Mouse (Mus musculus) megakaryocyte-erythroid progenitor cell, adult 5 weeks (primary cell): Measurements from ENCODE around the gene Tcp11l1. TPM values are rescaled to one million over a fixed set of nuclear protein-coding genes. Genes with fewer than 3 reads are reported as not detected.

ENCODE experiments used
- polyA plus RNA-seq: library from polyadenylated mRNA; stranded (reverse); fragments of >175 nt; gene quantifications from 2 replicates; pipeline ENCODE4 v1.2.3, GENCODE M21; 2012

Tcp11l1 gene
- polyA plus RNA-seq, result 9.6 and 11.1 TPM in 2 replicates

DNA sequence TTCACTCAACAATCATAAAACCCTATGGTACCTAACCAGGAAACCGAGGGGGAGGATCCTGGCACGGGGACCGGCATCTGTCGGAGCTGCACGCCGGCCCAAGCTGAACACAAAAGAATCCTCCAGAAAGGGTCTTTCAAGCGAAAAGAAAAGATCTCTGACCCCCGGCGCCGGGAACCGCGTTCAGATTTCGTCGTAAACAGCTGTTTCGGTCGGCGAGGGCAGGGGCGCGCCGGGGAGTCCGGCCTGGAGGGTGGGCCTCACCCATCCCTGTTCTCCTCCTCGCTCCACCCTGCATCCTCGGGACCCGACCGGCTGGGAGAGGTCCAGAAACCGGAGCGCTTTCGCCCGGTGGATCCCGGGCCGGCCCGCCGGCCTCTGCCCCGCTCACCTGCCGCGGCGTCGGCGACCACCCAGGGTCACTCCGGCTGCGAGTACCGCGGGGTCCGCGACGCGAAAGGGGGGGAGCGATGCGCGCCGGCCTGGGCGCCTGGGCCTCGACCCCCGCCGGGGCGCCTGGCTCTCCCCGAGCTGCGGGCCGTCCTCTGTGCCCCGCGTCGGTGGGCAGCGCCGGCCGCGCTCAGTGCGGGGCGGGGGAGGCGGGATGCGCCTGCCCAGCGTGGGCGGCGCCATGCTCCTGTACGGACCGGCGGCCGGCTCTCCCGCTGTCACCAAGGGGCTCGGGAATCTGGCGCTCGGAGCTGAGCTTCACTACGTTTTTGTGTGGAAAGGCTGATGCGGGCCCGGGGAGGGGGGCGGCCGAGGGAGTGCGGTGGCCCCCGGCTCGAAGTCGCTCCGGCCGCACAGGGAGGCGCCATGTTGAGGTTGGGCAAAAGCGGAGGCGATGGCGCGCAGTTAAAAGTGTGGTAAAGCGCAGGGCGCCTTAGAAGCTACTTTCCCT, at the start of gene Tcp11l1:
TSS of gene Tcp11l1 (minus strand) at position 585 of the 901 bp plus-strand sequence.

DNA sequence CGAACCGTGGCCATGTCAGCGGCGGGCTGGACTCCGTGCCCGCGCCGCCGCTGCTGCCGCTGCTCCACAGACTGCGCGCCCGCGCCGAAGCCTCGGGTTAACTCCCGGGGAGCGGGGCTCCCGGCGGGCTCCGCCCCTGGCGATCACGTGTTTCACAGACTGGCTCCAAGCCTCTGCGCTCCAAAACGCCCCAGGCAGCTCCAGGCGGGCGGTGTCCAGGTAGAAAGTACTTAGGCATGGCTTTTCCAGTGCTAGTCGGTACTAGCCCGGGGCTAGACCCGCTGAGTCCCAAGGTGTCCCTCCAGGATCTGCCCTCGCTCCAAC, 30.7 kb upstream of the Tcp11l1 start, which contains the start of gene Depdc7:
TSS of gene Depdc7 (minus strand) at position 138 of the 324 bp plus-strand sequence.

DNA sequence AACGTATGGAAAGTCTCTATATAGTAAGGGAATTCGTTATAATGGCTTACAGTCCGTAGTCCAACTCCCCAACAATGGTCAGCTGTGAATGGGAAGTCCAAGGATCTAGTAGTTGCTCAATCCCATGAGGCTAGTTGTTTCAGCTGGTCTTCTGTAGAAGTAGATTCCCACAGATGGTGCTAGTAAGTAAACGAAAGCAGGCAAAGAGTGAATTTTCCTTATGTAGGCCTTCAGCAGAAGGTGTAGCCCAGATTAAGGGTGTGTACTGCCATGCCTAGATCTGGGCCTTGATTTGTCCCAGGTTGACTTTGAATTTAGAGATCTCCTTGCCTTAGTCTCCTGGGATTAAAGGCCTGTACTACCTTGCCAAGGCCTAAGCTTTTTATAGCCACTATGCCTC, 4.3 kb upstream of the Tcp11l1 start, which contains the start of gene Pin1rt1:
TSS of gene Pin1rt1 (minus strand) at position 101 of the 400 bp plus-strand sequence.

Other genes with a start within 250 kb of the Tcp11l1 start
- 8.2 and 10.7 TPM in 2 replicates for gene Hipk3, start 217.7 kb downstream of the Tcp11l1 start, polyA plus RNA-seq
- 4.3 and 4.7 TPM in 2 replicates for gene Cstf3, start 121.6 kb downstream of the Tcp11l1 start, polyA plus RNA-seq
- gene Pin1rt1, start 4.2 kb upstream of the Tcp11l1 start, polyA plus RNA-seq, result not detected in 2 replicates
- 0.56 and 2.4 TPM in 2 replicates for gene Depdc7, start 30.7 kb upstream of the Tcp11l1 start, polyA plus RNA-seq
- gene Qser1, start 104.6 kb upstream of the Tcp11l1 start, polyA plus RNA-seq, result 2.2 and 2.6 TPM in 2 replicates
- 1.7 and 3.2 TPM in 2 replicates for gene Prrg4, start 137.7 kb upstream of the Tcp11l1 start, polyA plus RNA-seq
- gene Ccdc73, start 155.6 kb upstream of the Tcp11l1 start, polyA plus RNA-seq, result not detected in 2 replicates